Mouse (Mus musculus): ENCODE data around the gene Haus4.

Gene Haus4

DNA sequence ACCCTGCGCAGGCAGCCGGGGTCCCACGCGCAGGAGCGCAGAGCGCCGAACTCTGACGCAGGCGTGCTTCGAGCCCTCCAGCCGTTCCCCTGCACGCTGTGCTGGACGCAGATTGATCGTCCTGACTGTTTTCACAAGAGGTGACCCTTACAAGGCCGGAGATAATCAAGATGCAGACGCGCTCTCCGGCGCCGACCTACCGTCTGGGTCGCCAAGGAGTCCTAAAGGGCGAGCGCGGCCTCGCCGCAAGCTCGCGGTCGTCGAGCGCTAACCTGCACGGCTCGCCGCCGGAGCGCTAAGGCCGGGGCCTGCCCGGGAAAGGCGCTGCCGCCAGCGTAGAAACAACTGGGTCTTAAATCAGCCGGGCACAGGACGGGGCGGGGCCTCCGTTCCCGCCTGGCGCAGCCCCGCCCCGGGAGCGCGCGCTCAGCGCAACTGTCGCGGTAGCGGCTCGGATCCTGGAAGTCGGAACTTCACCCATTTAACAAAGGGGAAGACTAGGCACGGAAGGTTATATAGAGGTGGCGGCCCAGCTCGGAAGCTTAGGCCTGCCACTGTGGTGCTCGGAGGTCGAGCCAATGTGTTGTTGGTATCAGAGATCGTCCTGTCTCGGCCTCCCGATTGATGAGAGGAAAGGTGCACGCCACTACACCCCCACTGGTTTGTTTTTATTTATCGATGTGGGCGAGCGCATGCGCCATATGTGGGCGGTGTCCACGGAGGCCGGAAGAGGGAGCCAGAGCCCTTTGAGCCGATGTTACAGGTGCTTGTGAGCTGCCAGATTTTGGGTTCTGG is at the start of gene Haus4:
TSS of gene Haus4 (minus strand) at position 642 of the 795 bp plus-strand sequence.
- peak; percentile 89 for DNase-seq

DNA sequence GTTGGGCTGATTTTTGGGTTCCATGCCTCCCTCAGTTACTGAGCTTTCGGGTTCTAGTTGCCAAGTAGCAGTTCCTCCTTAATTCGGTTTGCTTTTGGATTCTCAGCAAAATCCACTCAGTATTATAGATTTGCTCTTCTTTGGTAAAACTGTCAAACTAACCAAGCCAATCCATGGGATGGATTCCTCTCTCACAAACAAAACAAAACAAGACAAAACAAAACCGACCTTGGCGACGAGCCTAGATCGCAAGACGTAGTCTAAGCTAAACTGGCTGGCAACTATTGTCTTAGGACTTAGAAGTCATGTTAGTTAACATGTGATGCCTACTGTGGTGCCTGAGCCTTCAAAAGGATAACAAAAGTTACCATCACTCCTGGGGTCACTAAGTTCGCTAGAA is 49.3 kb upstream of the Haus4 start:
- no peak for DNase-seq

DNA sequence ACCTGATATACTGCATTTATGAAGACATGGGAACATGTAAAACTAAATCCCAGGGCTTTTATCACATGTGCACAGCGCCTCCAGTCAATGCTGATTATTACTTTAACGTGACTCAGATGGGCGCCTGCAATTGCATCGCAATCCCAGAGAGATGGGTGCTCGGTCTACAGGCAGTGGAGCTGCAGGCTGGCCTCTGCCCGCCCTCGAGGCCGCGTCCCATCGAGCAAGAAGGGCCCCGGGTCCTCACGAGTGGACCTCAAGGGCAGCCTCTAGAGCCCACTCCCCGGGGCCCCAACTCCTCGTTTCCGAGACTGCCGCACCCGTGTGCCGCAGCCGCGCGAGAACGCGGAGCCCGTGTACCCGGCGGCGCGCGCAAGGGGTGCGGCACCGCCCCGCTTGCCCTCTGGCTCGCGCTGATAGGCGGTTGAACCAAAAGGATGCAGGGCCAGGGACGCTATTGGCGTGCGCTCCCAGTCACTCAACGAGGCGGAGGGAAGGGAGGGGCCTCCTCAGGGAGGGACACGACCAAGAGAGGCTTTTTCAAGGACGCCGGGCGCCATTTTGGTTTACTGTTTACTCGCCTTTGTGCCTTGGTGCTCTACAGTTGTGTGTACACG is 48.7 kb upstream of the Haus4 start:
- DNase-seq, result peak; percentile 98

- DNase-seq, result no peak
Observed at GRCm38 (mm10) chr14:54602613-54603012, 48.2 kb upstream of the Haus4 start.

- no peak for DNase-seq
Observed at GRCm38 (mm10) chr14:54601601-54602000, 47.2 kb upstream of the Haus4 start.

DNA sequence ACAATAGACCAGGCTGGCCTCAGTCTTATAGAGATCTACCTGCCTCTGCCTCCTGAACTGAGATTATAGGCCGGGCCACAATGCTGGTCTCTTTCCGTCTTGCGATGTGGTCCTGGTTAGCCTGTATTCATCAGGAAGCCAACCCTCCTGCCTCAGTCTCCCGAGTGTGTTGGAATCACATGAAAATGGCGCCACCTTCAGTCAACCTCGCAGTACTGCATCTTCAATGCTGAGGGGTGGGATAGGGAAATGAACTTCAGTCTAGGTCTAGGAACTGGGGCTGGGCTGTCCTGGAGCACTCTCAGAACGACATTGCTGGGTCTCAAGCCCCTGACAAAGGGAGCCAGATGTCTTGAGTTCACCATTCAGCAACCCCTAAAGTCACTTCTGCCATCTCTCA is 42.7 kb upstream of the Haus4 start:
- DNase-seq, result no peak

DNA sequence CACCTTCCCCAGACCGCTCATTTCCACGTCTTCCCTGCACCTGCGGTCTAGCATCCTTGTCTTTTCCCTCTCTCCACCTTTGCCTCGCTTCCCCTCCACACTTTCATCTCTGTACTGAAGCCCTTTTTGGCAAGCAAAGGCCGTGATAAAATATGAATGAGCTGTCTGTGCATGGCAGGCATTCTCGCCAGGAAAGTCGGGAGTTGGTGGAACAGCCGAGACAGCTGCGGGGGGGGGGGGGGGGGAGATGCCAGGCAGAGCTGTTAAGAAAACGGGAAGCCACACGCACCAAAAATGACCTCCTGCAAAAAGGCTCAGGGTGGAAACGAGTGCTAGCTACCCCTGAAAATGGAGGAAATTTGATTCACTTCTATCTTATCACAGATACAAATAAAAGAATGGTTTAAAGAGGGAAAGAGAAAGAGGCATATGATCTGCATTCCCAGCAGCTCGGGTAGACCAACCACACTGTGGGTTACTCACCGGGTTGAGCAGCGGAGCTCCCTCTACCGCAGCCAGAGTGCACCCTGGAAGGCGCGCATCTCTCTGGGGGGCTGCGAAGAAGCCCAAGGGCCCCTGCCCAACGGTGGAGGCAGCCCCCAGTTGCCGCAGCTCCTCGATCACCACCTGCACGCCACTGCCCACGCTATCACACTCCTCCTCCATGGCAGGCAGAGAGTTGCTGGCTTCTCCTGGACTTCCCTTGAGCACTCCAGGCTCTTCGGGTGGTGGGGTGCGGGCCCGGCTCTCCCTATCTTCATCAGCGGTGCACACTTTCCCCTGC is 40.4 kb upstream of the Haus4 start:
- no peak for DNase-seq

DNA sequence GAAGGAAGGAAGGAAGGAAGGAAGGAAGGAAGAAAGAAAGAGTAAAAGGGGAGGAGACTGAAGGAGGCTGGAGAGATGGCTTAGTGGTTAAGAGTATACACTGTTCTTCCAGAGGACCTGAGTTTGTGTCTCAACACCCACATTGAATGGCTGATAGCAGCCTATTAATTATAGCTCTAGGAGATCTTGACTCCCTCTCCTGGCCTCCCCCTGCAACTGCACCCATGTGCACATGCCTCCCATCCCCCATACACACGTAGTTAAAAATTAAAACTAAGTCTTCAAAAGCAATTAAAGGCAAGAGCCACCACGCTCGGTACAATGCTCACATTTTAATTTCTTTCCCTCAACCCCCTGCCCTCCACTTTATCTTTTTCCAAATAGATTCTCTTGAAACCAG is 39.6 kb upstream of the Haus4 start:
- no peak for DNase-seq

DNA sequence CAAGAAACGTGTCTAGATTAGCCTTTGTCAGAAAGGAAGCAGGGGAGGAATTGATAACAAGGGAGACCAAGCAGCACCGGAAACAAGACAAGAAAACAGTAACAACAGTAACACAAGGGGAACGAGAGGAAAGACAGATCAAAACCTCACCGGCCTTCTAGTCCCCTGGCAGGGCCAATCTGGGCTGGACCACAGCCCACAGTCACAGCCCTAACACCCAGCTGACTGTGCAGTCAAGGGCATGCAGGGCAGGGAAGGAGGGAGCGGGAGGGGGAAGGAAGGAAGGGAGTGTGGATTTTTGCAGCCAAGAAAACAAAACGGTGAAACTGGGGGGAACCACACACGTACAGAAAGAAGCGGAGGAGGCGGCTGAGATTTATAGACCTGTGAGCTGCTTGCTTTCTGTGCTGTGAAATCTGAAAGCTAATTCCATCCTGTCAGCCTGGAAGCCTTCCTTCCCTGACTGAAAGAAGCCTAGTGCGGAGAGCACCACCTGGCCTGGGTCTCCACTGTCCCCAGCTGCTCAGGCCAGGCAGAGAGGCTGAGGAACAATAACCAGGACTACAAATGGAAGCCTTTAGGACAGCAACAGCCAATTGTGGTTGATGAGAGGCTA is 38.0 kb upstream of the Haus4 start:
- DNase-seq, result no peak

DNA sequence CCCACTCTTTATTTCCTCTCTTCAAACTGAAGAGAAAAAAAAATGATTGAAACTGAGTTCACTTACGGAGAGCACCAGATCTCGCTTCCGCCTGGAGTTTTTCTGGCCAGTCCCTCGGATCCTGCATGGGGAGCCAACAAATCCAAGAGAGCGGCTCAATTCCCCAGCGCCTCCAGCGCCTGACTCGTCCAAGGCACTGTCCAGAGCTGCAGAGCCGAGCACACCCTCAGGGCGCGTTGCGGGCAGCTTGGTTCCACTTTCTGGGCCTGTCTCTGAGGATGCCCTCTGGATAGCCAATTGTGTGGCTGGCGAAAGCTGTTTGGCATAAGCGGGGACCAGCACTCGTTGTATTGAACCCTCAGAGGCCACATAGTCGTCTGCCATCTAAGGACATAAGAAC is 36.6 kb upstream of the Haus4 start:
- DNase-seq, result no peak

GRCm38 (mm10) chr14:54583681-54584338 is 29.4 kb upstream of the Haus4 start:
- DNase-seq, result peak; percentile 83

DNA sequence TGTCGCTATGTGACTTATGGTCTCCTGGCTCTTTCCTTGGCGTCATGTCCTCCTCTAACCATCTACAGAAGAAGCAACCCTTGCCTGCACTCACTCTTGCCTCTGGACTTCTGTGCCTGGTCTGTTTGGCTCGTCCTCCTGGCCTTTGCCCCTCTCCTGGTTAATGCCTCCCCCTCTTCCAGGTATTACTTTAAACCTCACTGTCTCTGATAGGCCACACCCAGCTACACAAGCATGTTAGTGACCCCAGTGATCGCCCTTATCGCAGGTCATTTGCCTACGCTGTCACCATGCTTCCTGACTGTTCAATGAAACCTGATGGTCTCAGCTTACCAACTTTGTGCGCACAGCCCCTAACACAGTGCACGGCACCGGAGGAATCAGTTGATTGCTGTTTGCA is 28.1 kb upstream of the Haus4 start:
- DNase-seq, result no peak

- DNase-seq, result peak; percentile 54
Observed at GRCm38 (mm10) chr14:54579638-54580037, 25.2 kb upstream of the Haus4 start.

- peak; percentile 76 for DNase-seq
Observed at GRCm38 (mm10) chr14:54578063-54578462, 23.6 kb upstream of the Haus4 start.

DNA sequence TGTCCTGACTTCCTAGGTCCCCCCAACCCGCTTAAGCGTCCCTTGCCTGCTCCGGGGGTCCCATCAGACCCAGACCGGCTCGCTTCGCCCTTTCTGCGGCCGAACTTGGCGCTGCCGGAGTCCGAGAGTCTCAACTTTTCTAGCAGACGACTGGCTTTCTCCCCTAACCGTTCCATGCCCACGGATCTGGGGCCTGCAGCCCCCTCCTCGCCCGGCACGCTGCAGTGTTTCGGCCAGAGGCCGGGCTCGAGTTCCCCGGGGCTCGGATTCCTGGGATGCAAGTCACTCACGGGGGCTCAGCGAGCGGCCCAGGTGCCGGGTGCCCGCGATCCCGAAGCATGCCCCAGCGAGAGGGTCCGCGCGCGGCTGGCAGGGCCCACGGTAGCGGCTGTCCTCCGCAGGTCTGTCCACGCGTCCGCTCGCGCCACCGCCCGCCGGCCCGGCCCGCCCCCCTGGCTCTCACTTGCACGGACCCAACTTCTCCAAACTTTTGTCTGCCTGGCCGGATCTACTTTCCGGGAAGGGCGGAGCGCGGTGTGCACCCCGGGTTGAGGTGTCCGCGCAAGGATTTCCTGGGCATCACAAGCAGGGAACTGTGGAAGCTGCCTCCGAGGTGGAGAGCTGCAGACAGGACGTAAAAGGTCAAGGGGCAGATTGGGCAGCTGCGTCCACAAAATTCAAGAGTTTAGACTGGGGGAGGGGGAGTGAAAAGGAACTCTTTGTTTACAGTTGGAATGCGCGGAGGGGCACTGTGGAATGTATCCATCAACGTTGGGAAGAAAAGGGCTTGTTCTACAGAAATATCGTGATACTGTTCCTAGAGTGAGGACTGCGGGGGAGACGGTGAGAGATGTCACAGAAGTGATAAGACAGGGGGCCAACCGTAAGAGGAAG is 22.9 kb upstream of the Haus4 start, which contains the start of gene Ajuba:
TSS of gene Ajuba (minus strand) at position 470 of the 894 bp plus-strand sequence.
- DNase-seq, result peak; percentile 96

DNA sequence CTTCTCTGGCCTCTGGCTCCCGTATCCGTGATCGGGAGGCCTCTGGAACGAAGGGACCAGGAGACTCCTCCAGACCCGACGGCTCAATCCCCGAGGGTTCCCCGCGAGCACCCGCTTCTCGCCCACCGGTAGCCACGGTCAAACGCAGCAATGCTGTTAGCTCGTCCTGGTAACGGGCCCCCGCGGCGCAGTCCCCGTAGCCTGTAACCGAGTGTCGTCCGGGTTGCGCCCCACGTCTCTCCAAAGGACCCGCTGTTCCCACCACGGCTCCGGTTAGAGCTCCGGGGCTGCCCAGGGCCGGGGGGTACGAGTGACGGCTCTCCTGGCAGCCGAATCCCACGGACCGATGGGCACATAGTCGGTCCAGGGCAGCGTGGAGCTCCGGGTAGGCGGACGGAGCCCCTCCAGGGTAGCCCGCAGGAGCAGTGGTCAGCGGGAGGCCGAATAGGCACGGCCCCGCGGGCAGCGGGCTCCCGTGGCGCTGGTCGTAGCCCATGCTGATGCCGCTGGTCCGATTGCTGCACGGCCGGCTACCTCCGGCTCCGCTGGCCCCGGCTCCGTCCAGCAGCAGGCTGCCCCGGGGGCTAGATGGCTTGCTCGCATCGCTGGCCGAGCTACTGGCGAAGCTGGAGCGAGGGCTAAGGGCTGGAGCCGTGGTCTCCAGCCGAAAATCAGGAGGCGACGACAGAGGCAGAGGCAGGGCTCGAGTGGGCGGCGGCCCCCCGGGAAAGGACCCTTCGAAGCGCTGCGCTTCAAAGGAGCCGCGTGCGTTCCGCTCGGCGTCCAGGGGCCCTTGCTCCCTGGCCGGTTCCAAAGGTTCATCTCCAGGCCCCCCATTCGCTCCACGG is 22.0 kb upstream of the Haus4 start:
- DNase-seq, result no peak

DNA sequence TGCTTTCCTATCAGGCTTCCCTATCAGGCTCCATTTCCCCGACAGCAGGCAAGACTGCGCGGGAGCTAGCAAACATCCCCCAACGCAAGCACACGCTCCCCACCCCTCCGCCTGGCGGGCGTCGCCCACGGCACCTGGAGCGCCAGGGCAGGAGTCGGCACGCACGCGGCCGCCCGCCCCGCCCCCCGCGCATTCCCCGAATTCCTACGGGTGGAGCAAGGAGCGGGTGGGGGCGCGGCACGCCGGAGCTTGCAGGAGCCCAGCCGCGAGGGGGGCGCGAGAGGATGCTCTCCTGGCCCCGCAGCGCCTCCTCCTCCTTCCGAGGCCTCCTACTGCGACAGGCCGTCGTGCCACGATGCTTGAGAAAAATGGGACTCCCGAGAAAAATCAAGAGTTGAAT is 21.2 kb upstream of the Haus4 start:
- peak; percentile 86 for DNase-seq

- DNase-seq, result no peak
Observed at GRCm38 (mm10) chr14:54575031-54575430, 20.6 kb upstream of the Haus4 start.

DNA sequence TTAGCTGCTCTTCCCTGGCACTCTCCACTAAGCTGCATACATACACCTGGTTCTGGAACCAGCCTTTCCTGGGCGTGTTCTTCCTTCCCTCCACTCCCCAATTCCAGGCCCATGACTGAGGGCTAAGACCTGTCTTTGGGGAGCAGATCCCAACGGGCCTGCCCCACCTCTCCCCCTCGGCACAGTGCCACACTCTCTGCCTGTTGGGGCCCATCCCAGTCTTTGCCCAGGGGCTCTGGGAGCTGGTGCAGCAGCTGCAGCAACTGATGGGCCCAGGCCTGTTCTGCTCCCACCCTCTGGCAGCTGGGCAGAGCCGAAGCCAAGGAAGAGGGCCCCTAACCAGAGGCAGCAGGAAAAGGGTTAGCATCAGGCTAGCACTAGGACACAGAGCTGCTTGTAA is 19.8 kb upstream of the Haus4 start:
- DNase-seq, result no peak

All from lung, postnatal 36 days (tissue).